Mouse (Mus musculus): Measurements from ENCODE around the gene Ip6k2.

- TF ChIP-seq POLR2A (IDR thresholded peaks at IDR 0.05; ENCODE audit: borderline replicate concordance, control insufficient read depth, low read depth, low read length) (no peak), CTCF (IDR thresholded peaks at IDR 0.05; ENCODE audit: control insufficient read depth, insufficient read depth, low read length) (no peak)
These were observed 61.8 kb downstream of the Ip6k2 start for GRCm38 (mm10) chr9:108845390-108845789.
